Mouse (Mus musculus) stomach, embryonic 16.5 days (tissue): ENCODE measurements around the gene Fopnl. TPM values are rescaled to one million over a fixed set of nuclear protein-coding genes. Genes with fewer than 3 reads are reported as not detected.

Source experiments
- ATAC-seq: fragments of 200-750 bp; cut with Nextera tagmentation; 2 replicates; pipeline ENCODE4 v1.8.0; 2017; ENCODE audit warnings: moderate number of reproducible peaks, moderate TSS enrichment; ENCODE audit not compliant: insufficient read depth, low FRiP score
- H3K27ac ChIP-seq: fragments of 300-500 bp; sonication (generic); 2 replicates; pipeline ENCODE4 v1.5.1; 2014; ENCODE audit warnings: low read length
- H3K27me3 ChIP-seq: fragments of 300-500 bp; sonication (generic); 2 replicates; pipeline ENCODE4 v1.6.1; 2014; ENCODE audit warnings: low read length, control low read depth, mixed read lengths; ENCODE audit not compliant: control insufficient read depth, insufficient read depth
- H3K36me3 ChIP-seq: fragments of 300-500 bp; sonication (generic); 2 replicates; pipeline ENCODE4 v1.6.1; 2014; ENCODE audit warnings: low read length; ENCODE audit not compliant: control insufficient read depth, insufficient read depth
- H3K4me1 ChIP-seq: fragments of 300-500 bp; sonication (generic); 2 replicates; pipeline ENCODE4 v1.6.1; 2014; ENCODE audit warnings: low read length, control low read depth, mixed read lengths; ENCODE audit not compliant: control insufficient read depth, insufficient read depth
- H3K4me2 ChIP-seq: fragments of 300-500 bp; sonication (generic); 2 replicates; pipeline ENCODE4 v1.6.1; 2014; ENCODE audit warnings: low read depth, low read length, mixed read lengths
- H3K4me3 ChIP-seq: fragments of 300-500 bp; sonication (generic); replicated peaks from 2 replicates; pipeline ENCODE4 v1.5.1; 2014; ENCODE audit warnings: mild to moderate bottlenecking, low read length
- H3K9ac ChIP-seq: fragments of 300-500 bp; sonication (generic); 2 replicates; pipeline ENCODE4 v1.6.1; 2014; ENCODE audit warnings: low read length
- H3K9me3 ChIP-seq: fragments of 300-500 bp; sonication (generic); replicated peaks from 2 replicates; pipeline ENCODE4 v1.6.1; 2016; ENCODE audit warnings: low read length, control low read depth; ENCODE audit not compliant: control insufficient read depth
- WGBS: fragments of 180-500 bp; shearing (Covaris S2); extraction: QIAGEN DNeasy Blood & Tissue Kit; methylation state at CpG from one replicate; pipeline ENCODE4 v1.1.7; 2014; 5-methylcytosine and 5-hydroxymethylcytosine counted together
- polyA plus RNA-seq: library from polyadenylated mRNA; unstranded; fragments of >200 nt; fragmentation: Nextera tagmentation; extraction: Ambion mirVana; gene quantifications from 2 replicates; pipeline ENCODE4 v1.2.1, GENCODE M21; 2015

Fopnl gene
- polyA plus RNA-seq = 153 and 154 TPM in 2 replicates

DNA sequence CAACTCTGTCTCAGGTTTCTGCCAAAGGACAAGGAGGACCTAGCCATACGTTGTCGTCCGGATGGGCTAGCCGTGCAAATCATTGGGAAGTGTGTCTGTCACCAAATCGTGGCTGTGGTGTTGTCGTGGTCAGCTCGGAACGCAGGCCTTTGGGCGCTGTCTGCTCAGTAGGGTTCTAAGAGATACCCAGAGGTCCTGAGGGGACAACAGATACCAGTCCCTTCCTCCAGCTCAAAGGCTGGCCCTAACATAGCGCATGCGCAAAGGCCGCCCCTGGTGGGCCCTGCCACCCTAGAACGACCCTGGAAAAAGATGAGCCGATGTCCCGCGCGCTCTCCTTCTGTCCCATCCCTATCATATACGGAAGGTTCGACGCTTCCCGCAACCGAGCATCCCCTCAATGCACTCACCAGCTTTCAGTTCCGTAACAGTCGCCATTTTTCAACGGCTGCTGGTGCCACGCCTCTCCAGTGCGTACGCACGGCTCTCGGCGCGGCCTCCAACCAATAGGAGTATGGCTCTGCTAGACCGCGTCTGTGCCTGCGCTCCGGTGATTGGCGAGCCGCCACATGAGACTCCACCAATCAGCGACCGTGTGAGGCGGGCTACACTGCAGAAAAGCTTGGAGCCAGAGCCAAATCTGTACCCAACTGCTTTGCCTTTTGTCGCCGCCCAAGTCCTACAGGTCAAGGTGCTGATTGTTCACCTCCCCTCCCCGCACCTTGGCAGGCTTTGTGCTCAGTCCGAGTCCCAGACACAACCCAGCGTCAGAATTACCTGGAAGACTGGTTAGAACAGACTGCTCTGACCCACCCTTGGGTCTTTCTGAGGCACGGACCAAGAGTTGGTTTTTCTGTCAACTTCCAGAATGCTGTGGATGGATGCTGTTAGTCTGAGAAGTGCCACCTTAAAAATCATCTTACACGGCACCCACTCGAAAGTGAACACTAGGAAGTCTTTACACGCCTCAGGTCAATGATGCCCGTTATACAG is at the start of gene Fopnl:
Fopnl (minus strand) TSS at position 522 of the 993 bp plus-strand sequence.
- 3% methylated on average over 51 of the region's 51 CpGs for WGBS

DNA sequence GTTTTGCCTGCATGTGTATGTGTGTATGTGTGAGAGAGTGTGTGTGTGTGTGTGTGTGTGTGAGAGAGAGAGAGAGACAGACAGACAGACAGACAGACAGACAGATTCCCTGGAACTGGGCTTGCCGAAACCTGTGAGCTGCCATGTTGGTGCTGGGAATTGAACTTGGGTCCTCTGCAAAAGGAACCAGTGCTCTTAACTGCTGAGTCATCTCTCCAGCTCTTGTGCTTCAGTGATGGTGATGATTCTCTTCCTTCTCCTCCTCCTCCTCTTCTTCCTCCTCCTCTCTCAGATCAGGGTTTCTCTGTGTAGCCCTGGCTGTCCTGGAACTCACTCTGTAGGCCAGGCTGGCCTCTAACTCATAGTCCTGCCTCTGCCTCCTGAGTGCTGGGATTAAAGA is 48.8 kb upstream of the Fopnl start:
- WGBS = 100% methylated on average over 1 of the region's 1 CpGs
- Histone ChIP-seq H3K36me3 (no peaks in the 10 kb centered on the region), H3K9me3 (no peaks in the 10 kb centered on the region), H3K4me2 (no peak overlapping the region), H3K27me3 (no peaks in the 10 kb centered on the region), H3K27ac (no peak overlapping the region), H3K4me1 (peaks cover 8% of the 10 kb centered on the region), H3K4me3 (no peak overlapping the region), H3K9ac (no peak overlapping the region)
- no peak for ATAC-seq

More for the DNA sequence above, at the start of gene Fopnl:
- peaks cover under 1% of the 10 kb centered on the region; the same call in 1 of the 2 replicates for H3K36me3 ChIP-seq
- peaks cover 8% of the 10 kb centered on the region; the same call in 1 of the 2 replicates for H3K4me1 ChIP-seq
- peak; percentile 100 for ATAC-seq
- H3K4me2 ChIP-seq = peak within 1 kb of the TSS; percentile 69
- H3K4me3 ChIP-seq = peak within 1 kb of the TSS; percentile 70
- peak within 1 kb of the TSS; percentile 74 for H3K27ac ChIP-seq
- no peaks in the 10 kb centered on the region for H3K27me3 ChIP-seq
- no peaks in the 10 kb centered on the region for H3K9me3 ChIP-seq
- H3K9ac ChIP-seq = peak within 1 kb of the TSS; percentile 80

DNA sequence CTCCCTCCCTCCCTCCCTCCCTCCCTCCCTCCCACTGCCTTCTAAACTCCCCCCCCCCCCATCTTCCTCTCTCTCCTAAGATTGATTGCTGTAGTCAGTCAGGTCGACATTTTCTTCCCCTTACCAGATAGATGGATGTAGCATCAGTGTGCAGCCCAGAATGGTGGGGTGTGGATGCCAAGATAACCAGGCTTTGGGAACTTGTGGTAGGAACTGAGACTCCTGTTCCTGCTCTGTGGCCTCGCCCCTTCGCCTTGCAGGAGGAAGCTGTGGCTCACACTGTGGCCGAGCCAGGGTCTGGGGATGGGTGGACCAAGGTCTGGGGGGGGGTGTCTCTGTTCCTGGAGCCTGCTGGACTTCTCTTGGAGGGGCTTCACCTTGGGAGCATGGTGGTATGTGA is 48.3 kb upstream of the Fopnl start:
- Histone ChIP-seq H3K4me3 (no peak overlapping the region), H3K27ac (no peak overlapping the region), H3K4me2 (no peak overlapping the region), H3K4me1 (peaks cover 9% of the 10 kb centered on the region), H3K27me3 (no peaks in the 10 kb centered on the region), H3K36me3 (no peaks in the 10 kb centered on the region), H3K9me3 (no peaks in the 10 kb centered on the region), H3K9ac (no peak overlapping the region)
- ATAC-seq = no peak
- WGBS = 67% methylated on average over 4 of the region's 4 CpGs

DNA sequence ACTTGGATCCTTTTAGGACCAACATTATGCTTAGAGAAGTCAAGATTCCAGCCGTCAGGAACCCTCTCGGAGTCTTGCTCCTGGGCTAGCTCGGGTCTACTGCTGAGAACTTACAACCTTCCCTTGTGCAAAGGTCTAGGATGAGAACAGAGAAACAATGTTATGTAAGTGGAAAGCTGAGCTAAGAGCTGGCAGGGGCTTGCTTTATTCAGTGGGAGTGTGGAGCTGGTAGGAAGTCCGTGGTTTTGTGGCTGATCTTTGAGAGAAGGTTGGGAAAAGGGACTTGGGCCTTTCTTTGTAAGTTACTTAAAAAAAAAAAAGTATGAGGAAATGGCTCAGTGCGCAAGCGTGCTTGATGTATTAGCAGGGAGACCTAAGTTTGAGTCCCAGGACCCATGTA is 46.9 kb upstream of the Fopnl start:
- Histone ChIP-seq H3K27ac (no peak overlapping the region), H3K36me3 (no peaks in the 10 kb centered on the region), H3K9ac (no peak overlapping the region), H3K4me2 (no peak overlapping the region), H3K4me3 (no peak overlapping the region), H3K27me3 (no peaks in the 10 kb centered on the region), H3K4me1 (peaks cover 9% of the 10 kb centered on the region), H3K9me3 (no peaks in the 10 kb centered on the region)
- WGBS = 84% methylated on average over 6 of the region's 6 CpGs
- ATAC-seq = no peak

DNA sequence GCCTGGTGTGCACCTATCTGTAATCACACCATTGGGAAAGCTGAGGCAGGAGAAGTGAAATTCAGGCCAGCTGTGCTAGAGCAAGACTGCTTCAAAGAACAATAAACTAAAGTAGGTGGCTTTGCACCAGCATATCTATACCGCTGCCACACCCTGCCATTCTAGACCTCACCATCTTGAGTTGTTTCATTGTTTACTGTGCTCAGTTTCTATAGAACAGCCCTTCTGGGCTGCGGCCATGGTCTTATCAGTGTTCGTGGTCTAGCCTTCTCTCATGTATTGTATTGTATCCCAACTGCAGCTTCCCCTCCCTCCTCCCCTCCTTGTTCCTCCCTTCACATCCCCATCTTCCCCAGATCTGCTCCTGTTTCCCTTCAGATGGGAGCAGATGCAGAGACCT is 46.3 kb upstream of the Fopnl start:
- H3K9ac ChIP-seq = no peak overlapping the region
- no peak overlapping the region for H3K4me2 ChIP-seq
- 80% methylated on average over 3 of the region's 3 CpGs for WGBS
- no peaks in the 10 kb centered on the region for H3K36me3 ChIP-seq
- H3K9me3 ChIP-seq = no peaks in the 10 kb centered on the region
- ATAC-seq = no peak
- no peak overlapping the region for H3K27ac ChIP-seq
- no peak overlapping the region for H3K4me3 ChIP-seq
- peaks cover 9% of the 10 kb centered on the region for H3K4me1 ChIP-seq
- no peaks in the 10 kb centered on the region for H3K27me3 ChIP-seq

DNA sequence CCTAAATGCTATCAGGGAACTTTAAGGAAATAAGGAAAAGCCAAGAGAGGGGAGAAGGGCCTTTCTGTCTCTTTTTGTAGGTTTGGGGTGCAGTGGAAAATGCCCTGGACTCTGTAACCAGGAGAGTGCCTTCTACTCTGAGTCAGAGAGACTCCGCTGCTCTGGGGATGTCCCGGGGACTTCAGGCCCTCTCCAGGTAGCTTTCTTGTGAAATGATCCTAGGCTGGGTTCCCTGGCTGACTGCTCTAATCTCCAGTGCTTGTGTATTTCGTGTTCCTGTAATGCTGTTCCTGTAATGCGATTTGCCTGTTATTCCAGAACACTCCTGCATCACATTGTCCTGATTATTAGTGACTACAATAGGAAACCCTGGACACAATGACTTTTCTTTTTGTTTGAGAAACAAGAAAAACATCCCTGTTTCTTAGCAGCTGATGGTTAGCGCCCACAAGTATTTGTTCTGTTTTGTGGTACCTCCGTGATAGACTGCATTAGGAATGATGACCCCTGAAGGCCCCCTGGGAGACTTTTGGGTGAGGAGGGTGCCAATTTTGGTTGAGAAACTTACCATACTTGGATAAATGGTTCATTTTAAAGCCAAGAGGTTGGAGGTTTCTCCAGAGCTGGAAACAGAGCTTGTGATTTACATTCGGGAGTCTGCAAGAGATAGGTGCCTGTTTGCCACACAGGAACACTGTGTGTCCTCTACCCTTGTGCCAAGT is 45.1 kb upstream of the Fopnl start:
- peak overlapping the region; percentile 96 for H3K4me2 ChIP-seq
- peak overlapping the region; percentile 78 for H3K4me3 ChIP-seq
- H3K9ac ChIP-seq = peak overlapping the region; percentile 88
- 30% methylated on average over 7 of the region's 7 CpGs for WGBS
- ATAC-seq = no peak
- H3K27ac ChIP-seq = 0 out of 2 replicates have a peak overlapping the region, but pooled peaks have one; percentile 49
- no peaks in the 10 kb centered on the region for H3K36me3 ChIP-seq
- H3K4me1 ChIP-seq = peaks cover 9% of the 10 kb centered on the region
- no peaks in the 10 kb centered on the region for H3K9me3 ChIP-seq
- no peaks in the 10 kb centered on the region for H3K27me3 ChIP-seq

DNA sequence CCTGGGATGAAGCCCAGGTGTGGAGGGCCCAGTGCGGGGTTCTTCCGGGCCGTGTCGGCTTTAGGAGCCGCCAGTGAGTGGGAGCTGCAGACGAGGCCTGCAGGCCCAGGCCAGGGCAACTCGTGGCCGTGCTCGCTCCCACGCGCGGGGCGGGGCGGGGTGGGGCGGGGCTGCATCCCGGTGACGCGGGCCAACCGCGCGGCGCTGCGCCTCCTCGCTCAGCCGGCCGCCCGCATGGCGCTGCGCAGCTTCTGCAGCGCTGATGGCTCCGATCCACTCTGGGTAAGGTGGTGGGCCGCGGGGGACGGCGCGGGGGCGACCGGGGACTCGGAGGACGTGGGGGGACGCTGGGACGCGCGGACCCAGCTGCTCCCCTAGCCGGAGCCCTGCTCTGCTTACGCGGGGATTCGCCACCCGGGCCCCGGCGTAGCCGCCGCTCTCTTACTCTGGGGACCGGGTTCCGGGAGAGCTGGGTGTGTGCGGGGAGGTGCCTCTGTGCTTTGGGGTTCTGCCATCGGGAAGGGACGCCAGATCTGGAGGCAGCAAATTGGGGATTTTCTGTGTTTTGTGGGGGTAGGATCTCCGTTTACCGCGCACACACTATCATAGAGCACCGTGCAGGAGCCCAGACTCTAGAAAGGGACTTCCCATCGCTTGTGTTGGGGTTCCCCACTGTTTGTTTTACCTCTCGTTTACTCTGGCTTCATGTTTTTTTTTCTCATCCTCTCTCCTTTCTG is 44.3 kb upstream of the Fopnl start, which contains the start of gene Abcc1:
Abcc1 (plus strand) TSS at position 197 of the 737 bp plus-strand sequence.
- peaks cover 9% of the 10 kb centered on the region for H3K4me1 ChIP-seq
- H3K4me2 ChIP-seq = peak within 1 kb of the TSS; percentile 96
- ATAC-seq = peak; percentile 96
- WGBS = under 1% methylated on average over 57 of the region's 64 CpGs
- H3K36me3 ChIP-seq = no peaks in the 10 kb centered on the region
- no peaks in the 10 kb centered on the region for H3K9me3 ChIP-seq
- peak within 1 kb of the TSS; percentile 88 for H3K9ac ChIP-seq
- peak within 1 kb of the TSS; percentile 78 for H3K4me3 ChIP-seq
- H3K27ac ChIP-seq = peak within 1 kb of the TSS; percentile 66; the same call in 1 of the 2 replicates
- no peaks in the 10 kb centered on the region for H3K27me3 ChIP-seq

DNA sequence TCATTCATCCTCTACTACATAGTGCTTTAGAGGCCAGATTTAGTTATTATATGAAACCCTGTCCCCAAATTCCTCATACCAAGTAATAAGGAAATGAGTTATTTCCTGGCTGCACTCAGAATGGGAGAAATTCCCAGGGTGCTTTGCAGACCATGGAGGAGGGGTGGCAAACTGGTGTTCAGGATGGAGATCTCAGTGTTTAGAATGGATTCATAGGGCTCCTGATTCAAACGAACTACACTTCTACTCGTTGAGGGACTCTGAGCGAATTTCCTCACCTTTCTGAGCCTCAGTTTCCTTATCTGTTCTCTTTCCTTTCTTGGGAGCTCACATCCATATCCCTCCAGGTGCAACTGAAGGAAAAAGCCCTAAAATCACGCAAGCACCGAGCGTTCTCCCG is 43.7 kb upstream of the Fopnl start:
- peak overlapping the region; percentile 88 for H3K9ac ChIP-seq
- ATAC-seq = no peak
- H3K4me1 ChIP-seq = peaks cover 9% of the 10 kb centered on the region
- H3K4me2 ChIP-seq = peak overlapping the region; percentile 96
- no peaks in the 10 kb centered on the region for H3K27me3 ChIP-seq
- WGBS = 3% methylated on average over 7 of the region's 7 CpGs
- peak overlapping the region; percentile 78 for H3K4me3 ChIP-seq
- no peaks in the 10 kb centered on the region for H3K9me3 ChIP-seq
- H3K27ac ChIP-seq = peak overlapping the region; percentile 66; the same call in 1 of the 2 replicates
- H3K36me3 ChIP-seq = no peaks in the 10 kb centered on the region
